Mouse (Mus musculus) brain, embryonic 14.5 days (tissue): Measurements from ENCODE around the gene Gls2.

Source experiments
- CTCF ChIP-seq: fragments of 200-500 bp; IDR thresholded peaks from 2 replicates; pipeline ENCODE4 v1.5.1; 2012; ENCODE audit warnings: inconsistent platforms, mild to moderate bottlenecking, moderate library complexity, borderline replicate concordance; ENCODE audit not compliant: insufficient read depth, insufficient read length; ENCODE audit errors: extremely low read depth
- POLR2A ChIP-seq: fragments of 200-500 bp; IDR thresholded peaks from 2 replicates; pipeline ENCODE4 v1.6.1; 2012; ENCODE audit warnings: mild to moderate bottlenecking, inconsistent platforms, borderline replicate concordance; ENCODE audit not compliant: poor library complexity, insufficient read depth, insufficient read length, severe bottlenecking; ENCODE audit errors: extremely low read depth

DNA sequence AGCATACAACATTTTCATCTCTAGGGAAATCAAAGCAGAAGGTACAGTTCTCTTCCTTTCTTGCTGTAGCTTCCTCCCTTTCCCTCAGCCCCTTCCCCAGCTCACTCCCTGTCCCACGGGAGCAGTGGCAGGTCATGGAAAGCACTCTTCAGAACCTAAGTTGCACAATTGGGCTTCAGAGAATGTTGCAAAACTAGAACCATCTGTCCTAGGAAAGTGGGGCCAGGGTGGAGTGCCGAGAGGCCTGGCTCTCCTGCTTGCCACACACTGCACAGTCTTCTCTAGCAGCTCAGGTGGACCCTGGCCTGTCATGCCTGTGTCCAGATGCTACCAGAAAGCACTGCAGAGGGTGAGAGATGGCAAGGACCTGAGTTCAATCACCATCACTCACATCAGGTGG, 49.3 kb upstream of the Gls2 start:
- TF ChIP-seq POLR2A (no peak), CTCF (no peak)
